Mouse (Mus musculus) mature B cell (primary cell): Measurements from ENCODE around the gene Tbata.

Experiments used
- in situ Hi-C: fragments of 300-500 bp; cut with MboI; formaldehyde crosslinking; loops from 2 replicates; pipeline ENCODE4 v1.14.3; 2019

Tbata gene

GRCm38 (mm10) chr10:61171654-61172053, at the start of gene Tbata:
TSS of gene Tbata (plus strand) at chr10:61171954.
- in situ Hi-C loops = no loop called here

- in situ Hi-C loops = no loop called here
Observed at GRCm38 (mm10) chr10:61123276-61123913, 48.4 kb upstream of the Tbata start.

GRCm38 (mm10) chr10:61124462-61124861, 47.3 kb upstream of the Tbata start:
- in situ Hi-C loops = no loop called here

GRCm38 (mm10) chr10:61128701-61129365, 42.9 kb upstream of the Tbata start:
- in situ Hi-C loops = no loop called here

- in situ Hi-C loops = no loop called here
Observed at GRCm38 (mm10) chr10:61130959-61131358, 40.8 kb upstream of the Tbata start.

GRCm38 (mm10) chr10:61134041-61134440, 37.7 kb upstream of the Tbata start:
- in situ Hi-C loops = no loop called here

GRCm38 (mm10) chr10:61135226-61135839, 36.4 kb upstream of the Tbata start:
- in situ Hi-C loops = no loop called here

- in situ Hi-C loops = no loop called here
Observed at GRCm38 (mm10) chr10:61137567-61137966, 34.2 kb upstream of the Tbata start.

- in situ Hi-C loops = no loop called here
Observed at GRCm38 (mm10) chr10:61143343-61143742, 28.4 kb upstream of the Tbata start.

GRCm38 (mm10) chr10:61145766-61146118, 26.0 kb upstream of the Tbata start:
- in situ Hi-C loops = no loop called here

GRCm38 (mm10) chr10:61146119-61146806, 25.5 kb upstream of the Tbata start:
- in situ Hi-C loops = no loop called here

- in situ Hi-C loops = no loop called here
Observed at GRCm38 (mm10) chr10:61146807-61147156, 25.0 kb upstream of the Tbata start.

GRCm38 (mm10) chr10:61147157-61148040, 24.4 kb upstream of the Tbata start, which contains the start of gene Sgpl1:
TSS of gene Sgpl1 (minus strand) at chr10:61147703.
- in situ Hi-C loops = no loop called here

- in situ Hi-C loops = no loop called here
Observed at GRCm38 (mm10) chr10:61149476-61149875, 22.3 kb upstream of the Tbata start.

GRCm38 (mm10) chr10:61150616-61151015, 21.1 kb upstream of the Tbata start:
- in situ Hi-C loops = no loop called here

GRCm38 (mm10) chr10:61152131-61152530, 19.6 kb upstream of the Tbata start:
- in situ Hi-C loops = no loop called here

- in situ Hi-C loops = no loop called here
Observed at GRCm38 (mm10) chr10:61155611-61156010, 16.1 kb upstream of the Tbata start.

- in situ Hi-C loops = no loop called here
Observed at GRCm38 (mm10) chr10:61156453-61156852, 15.3 kb upstream of the Tbata start.

- in situ Hi-C loops = no loop called here
Observed at GRCm38 (mm10) chr10:61158594-61158993, 13.2 kb upstream of the Tbata start.

GRCm38 (mm10) chr10:61160089-61160488, 11.7 kb upstream of the Tbata start:
- in situ Hi-C loops = no loop called here

GRCm38 (mm10) chr10:61160671-61161070, 11.1 kb upstream of the Tbata start:
- in situ Hi-C loops = no loop called here

GRCm38 (mm10) chr10:61162366-61162765, 9.4 kb upstream of the Tbata start:
- in situ Hi-C loops = no loop called here
